Mouse (Mus musculus): ENCODE results near the gene Cdk2ap2.

GRCm38 (mm10) chr19:4094774-4095303, 2.1 kb upstream of the Cdk2ap2 start:
- TF ChIP-seq ZNF384 (IDR thresholded peaks at IDR 0.05; ENCODE audit: low read depth, low read length) (no peak), MAFK (IDR thresholded peaks at IDR 0.05; ENCODE audit: insufficient read depth, low read depth, low read length) (no peak), HCFC1 (IDR thresholded peaks at IDR 0.05; ENCODE audit: borderline replicate concordance, insufficient read depth, low read length) (no peak), ZC3H11A (IDR thresholded peaks at IDR 0.05; ENCODE audit: borderline replicate concordance, low read depth, low read length) (no peak)

Data from ES-E14 (cell line).